Mouse (Mus musculus) CD4-positive, CD25-positive, alpha-beta regulatory T cell, adult 2 months (primary cell): Measurements from ENCODE around the gene Cfp.

Source experiments
- DNase-seq: peaks from one replicate; pipeline ENCODE4 v3.0.0-alpha.2; 2012; ENCODE audit warnings: low read depth, low spot score

Cfp gene

GRCm38 (mm10) chrX:20931364-20931763, at the start of gene Cfp:
TSS of gene Cfp (minus strand) at chrX:20931555.
- DNase-seq = no peak

DNA sequence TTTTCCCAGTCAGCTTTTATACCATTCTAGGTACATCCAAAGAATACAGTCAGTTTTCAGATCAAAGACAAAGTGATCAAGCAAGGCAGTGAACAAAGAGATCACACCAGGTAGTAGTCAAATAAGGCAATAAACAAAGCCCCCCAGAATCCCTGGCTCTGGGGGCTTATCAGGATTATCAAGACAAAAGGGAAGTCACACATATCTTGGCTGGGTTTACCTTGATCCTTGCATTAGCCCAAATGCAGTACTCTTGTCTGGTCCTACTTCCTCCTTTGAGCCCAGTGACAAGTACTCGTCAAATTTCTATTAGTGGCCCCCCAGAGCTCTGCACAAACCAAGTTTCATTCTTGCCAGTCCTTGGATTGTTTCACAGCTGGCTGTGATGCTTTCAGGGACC, 49.5 kb upstream of the Cfp start:
- DNase-seq = no peak

DNA sequence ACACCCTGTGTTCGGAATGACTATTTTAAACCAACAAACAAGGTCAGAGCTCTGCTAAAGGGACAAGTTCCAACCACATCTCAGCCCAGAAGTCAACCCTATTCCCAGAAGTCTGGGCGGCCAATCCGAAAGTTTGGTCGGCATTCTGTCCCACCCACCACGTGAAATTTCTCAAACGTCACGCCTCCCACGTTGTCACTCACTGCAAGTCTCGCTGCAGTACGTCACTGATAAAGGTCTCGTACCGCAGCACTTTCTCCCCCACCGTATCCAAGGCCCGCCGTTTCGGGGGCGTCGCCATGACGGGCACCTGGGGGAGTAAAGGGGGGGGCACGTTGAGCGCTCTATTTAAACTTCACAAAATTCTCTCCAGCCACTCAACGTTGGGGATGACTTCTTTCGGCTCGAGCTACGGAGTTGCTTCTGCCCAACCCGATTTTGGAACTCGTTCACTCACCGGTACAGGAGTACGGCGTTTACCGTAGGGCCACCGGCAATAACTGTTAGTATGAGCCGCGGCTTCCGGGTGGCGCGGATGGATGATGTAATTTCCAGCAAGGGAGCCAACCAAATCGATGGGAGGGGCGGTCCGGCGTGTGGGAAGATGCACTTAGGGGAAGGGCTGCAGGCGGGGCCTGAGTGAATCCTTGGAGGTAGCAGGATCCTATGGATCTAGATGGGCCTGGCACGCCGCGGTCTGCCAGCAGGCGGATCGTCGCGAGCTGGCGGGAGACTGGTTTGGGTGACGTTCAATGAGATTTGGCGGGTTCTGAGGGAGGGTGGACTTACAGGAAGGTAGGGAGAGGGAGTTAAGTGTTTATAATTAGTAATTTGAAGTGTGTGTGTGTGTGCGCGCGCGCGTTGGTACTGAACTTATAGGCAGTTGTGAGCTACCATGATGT, 30.4 kb upstream of the Cfp start, which contains the start of gene Uxt:
Gene Uxt, minus strand, starts transcription at position 541 of the 902 bp plus-strand sequence.
- DNase-seq = peak; percentile 91

- DNase-seq = peak; percentile 92
These were observed 19.0 kb upstream of the Cfp start, which contains the start of gene Elk1 for GRCm38 (mm10) chrX:20950191-20950880. TSS of gene Elk1 (minus strand) at chrX:20950608.

GRCm38 (mm10) chrX:20946055-20946454, 14.7 kb upstream of the Cfp start:
- DNase-seq = peak; percentile 64

DNA sequence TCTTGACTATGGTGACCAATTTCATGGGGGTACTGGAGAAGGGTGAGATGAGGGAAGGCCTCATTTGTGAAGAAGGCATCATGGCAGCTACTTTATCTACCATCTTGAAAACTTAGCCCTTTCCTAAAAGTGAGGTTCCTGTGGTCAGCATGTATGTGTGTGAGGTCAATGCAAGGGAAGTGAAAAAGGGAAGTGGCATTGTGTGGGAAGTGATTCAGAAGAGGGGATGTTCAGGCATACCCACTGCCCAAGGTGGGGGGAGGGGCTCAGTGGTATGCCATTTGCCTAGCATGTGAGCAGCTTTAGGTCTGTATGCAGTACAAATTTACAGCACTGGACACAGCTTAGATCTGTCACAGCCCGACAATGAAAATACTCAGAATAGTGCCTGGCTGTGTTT, 608 bp upstream of the Cfp start:
- DNase-seq = no peak

GRCm38 (mm10) chrX:20929859-20930258, 1.5 kb downstream of the Cfp start:
- DNase-seq = no peak

GRCm38 (mm10) chrX:20924976-20925375, 6.4 kb downstream of the Cfp start:
- DNase-seq = no peak

DNA sequence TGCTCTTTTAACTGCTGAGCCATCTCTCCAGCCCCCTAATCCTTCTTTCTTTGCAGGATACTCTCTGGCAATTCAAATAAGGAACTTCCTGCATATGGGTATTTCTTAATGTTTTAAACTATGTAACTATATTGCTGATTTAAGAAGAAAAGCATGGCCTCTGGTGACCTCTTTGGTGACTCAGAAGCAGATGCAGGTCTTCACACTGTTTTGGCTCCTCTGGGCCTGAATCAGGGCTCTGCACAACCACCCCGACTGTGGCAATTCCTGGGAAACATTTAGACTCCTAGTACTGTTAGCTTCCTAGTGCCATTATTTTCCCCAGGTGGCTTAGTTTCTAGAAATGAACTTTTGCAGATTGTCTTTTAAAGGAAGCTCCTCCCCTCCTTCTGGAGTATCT, 7.8 kb downstream of the Cfp start:
- no peak for DNase-seq

- no peak for DNase-seq
These were observed 10.0 kb downstream of the Cfp start for GRCm38 (mm10) chrX:20921366-20921765.

DNA sequence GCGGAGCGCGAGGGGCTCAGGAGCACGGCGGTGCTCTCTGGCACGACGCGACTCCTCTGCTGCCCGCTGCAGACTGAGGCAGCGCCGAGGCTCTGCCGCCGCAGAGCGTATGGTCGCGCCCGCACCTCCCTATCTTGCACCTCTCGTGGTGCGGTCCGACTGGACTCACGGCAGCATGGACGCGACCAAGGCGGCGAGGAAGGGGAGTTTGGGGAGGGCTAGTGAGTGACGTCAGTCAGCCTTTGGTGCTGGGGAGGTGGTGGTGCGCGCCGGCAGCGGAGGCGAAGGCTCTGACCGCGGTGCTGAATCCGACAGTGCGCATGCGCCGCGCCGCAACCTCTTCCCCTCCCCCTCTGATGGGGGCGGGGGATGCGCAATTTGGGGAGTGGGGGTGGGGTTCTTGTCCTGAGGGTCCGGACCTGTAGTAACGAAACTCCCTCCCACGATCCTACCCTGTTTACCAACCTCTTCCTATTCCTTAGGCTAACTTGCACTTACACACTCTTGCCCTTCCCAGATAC, 10.5 kb downstream of the Cfp start, which contains the start of gene Syn1:
Gene Syn1, minus strand, starts transcription at position 161 of the 521 bp plus-strand sequence.
- DNase-seq = peak; percentile 87

DNA sequence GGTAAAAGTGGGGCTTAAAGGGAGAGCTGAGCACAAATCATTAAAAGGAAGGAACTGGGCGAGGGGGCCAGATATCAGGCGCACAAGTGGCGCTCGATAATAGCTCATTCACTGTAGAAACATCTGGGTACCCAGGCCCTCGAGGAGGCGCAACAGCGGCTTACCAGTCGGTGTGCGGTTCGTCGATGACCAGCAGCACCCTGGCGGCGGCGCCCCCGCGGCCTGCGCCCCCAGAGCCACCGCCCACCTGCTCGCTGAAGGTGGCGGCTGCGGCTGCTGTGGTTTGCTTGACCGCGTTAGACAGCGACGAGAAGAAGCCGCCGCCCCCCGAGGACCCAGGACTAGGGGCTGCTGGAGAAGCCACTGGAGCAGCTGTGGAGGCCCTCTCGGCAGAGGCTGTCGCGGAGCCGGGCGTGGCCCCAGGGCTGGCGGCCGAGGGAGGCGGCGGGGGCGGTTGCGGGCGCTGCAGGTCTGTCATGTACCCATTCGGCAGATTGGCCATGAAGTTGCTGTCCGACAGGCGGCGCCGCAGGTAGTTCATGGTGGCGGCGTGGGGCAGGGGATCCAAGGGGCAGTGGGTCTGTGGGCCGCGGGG, 11.0 kb downstream of the Cfp start:
- DNase-seq = no peak

DNA sequence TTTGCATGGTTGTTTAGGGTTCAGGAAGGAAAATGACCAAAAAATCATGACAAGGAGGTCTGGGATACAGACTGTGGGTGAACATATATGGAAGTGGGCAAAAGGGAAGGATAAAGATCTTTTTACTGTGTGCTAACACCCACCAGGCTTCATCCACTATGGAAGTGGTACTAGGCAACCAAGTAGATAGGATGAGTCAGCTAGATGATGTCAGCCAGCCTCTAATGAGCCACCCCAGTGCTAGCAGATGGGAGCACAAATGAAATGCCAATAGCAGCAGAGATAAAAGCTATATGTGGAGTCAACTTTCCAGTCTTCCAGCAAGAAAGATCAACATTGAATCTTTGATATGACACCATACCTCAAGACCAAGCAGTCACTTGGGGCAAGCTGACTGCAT, 16.3 kb downstream of the Cfp start:
- DNase-seq = no peak

GRCm38 (mm10) chrX:20913726-20914125, 17.6 kb downstream of the Cfp start:
- no peak for DNase-seq

- DNase-seq = no peak
These were observed 21.3 kb downstream of the Cfp start for GRCm38 (mm10) chrX:20910074-20910473.
